Mouse (Mus musculus) activated CD4-positive, CD25-positive, alpha-beta regulatory T cell, adult 4 months (primary cell): ENCODE measurements around the gene Bsn. TPM values are rescaled to one million over a fixed set of nuclear protein-coding genes. Genes with fewer than 3 reads are reported as not detected.
A peak's percentile ranks its signal among the peaks of the same experiment; 100 is the strongest.

Experiments used
- ATAC-seq: one replicate; pipeline ENCODE4 v1.8.0; 2017
- polyA plus RNA-seq, 2 experiments: library from polyadenylated mRNA; unstranded; fragments of 100-300 nt; shearing (Covaris generic); gene quantifications; one replicate each; pipeline ENCODE4 v1.2.1; 2017

Gene Bsn
- polyA plus RNA-seq, 2 experiments from 2014 or later, result 0.33 to 0.73 TPM

- ATAC-seq, result no peak
These were observed 104.9 kb downstream of the Bsn start for GRCm38 (mm10) chr9:108085261-108085660.

GRCm38 (mm10) chr9:108083561-108083960 lies 106.6 kb downstream of the Bsn start:
- ATAC-seq, result no peak

GRCm38 (mm10) chr9:108082988-108083431 lies 107.2 kb downstream of the Bsn start, which contains the start of gene Rnf123:
TSS of gene Rnf123 (minus strand) at chr9:108083346.
- ATAC-seq, result peak; percentile 57

- ATAC-seq, result no peak
These were observed 107.6 kb downstream of the Bsn start for GRCm38 (mm10) chr9:108082549-108082948.

- ATAC-seq, result no peak
These were observed 110.0 kb downstream of the Bsn start, which contains the start of gene Mst1 for GRCm38 (mm10) chr9:108080168-108080567. TSS of gene Mst1 (plus strand) at chr9:108080436.

- ATAC-seq, result no peak
These were observed 116.8 kb downstream of the Bsn start for GRCm38 (mm10) chr9:108073141-108073930.

- no peak for ATAC-seq
These were observed 117.7 kb downstream of the Bsn start for GRCm38 (mm10) chr9:108072481-108072924.

- ATAC-seq, result no peak
These were observed 118.4 kb downstream of the Bsn start for GRCm38 (mm10) chr9:108071801-108072200.

- ATAC-seq, result no peak
These were observed 120.7 kb downstream of the Bsn start for GRCm38 (mm10) chr9:108069529-108069928.

GRCm38 (mm10) chr9:108069007-108069406 lies 121.2 kb downstream of the Bsn start:
- ATAC-seq, result no peak

GRCm38 (mm10) chr9:108067900-108068299 lies 122.3 kb downstream of the Bsn start:
- no peak for ATAC-seq

- ATAC-seq, result no peak
These were observed 123.0 kb downstream of the Bsn start for GRCm38 (mm10) chr9:108067199-108067598.

- no peak for ATAC-seq
These were observed 124.6 kb downstream of the Bsn start for GRCm38 (mm10) chr9:108065491-108066011.

- ATAC-seq, result no peak
These were observed 126.8 kb downstream of the Bsn start for GRCm38 (mm10) chr9:108063361-108063760.

GRCm38 (mm10) chr9:108062142-108062541 lies 128.0 kb downstream of the Bsn start:
- no peak for ATAC-seq

- ATAC-seq, result no peak
These were observed 131.9 kb downstream of the Bsn start for GRCm38 (mm10) chr9:108058291-108058690.

- ATAC-seq, result no peak
These were observed 133.0 kb downstream of the Bsn start for GRCm38 (mm10) chr9:108057262-108057562.

- no peak for ATAC-seq
These were observed 133.6 kb downstream of the Bsn start for GRCm38 (mm10) chr9:108056361-108057261.

GRCm38 (mm10) chr9:108055661-108056237 lies 134.4 kb downstream of the Bsn start:
- ATAC-seq, result no peak

GRCm38 (mm10) chr9:108055061-108055460 lies 135.1 kb downstream of the Bsn start:
- no peak for ATAC-seq

- ATAC-seq, result no peak
These were observed 135.7 kb downstream of the Bsn start for GRCm38 (mm10) chr9:108054331-108055040.

- no peak for ATAC-seq
These were observed 136.4 kb downstream of the Bsn start for GRCm38 (mm10) chr9:108053665-108054225.
